Mouse (Mus musculus) heart, embryonic 13.5 days (tissue): Measurements from ENCODE around the gene Kctd20. TPM values are rescaled to one million over a fixed set of nuclear protein-coding genes. Genes with fewer than 3 reads are reported as not detected.

Experiments used
- ATAC-seq: fragments of 200-750 bp; cut with Nextera tagmentation; 2 replicates; pipeline ENCODE4 v1.8.0; 2017; ENCODE audit warnings: moderate TSS enrichment; ENCODE audit not compliant: insufficient number of reproducible peaks, low FRiP score, low TSS enrichment; ENCODE audit errors: extremely low read depth
- H3K27ac ChIP-seq: fragments of 300-500 bp; sonication (generic); replicated peaks from 2 replicates; pipeline ENCODE4 v1.5.1; 2015; ENCODE audit warnings: moderate library complexity, mild to moderate bottlenecking, inconsistent platforms
- H3K27me3 ChIP-seq: fragments of 300-500 bp; sonication (generic); replicated peaks from 2 replicates; pipeline ENCODE4 v1.6.1; 2015; ENCODE audit warnings: mild to moderate bottlenecking, inconsistent platforms
- H3K36me3 ChIP-seq: fragments of 300-500 bp; sonication (generic); 2 replicates; pipeline ENCODE4 v1.6.1; 2015; ENCODE audit warnings: mild to moderate bottlenecking, inconsistent platforms
- H3K4me1 ChIP-seq: fragments of 300-500 bp; sonication (generic); 2 replicates; pipeline ENCODE4 v1.6.1; 2015; ENCODE audit warnings: inconsistent platforms
- H3K4me2 ChIP-seq: fragments of 300-500 bp; sonication (generic); 2 replicates; pipeline ENCODE4 v1.6.1; 2015; ENCODE audit warnings: inconsistent platforms, mild to moderate bottlenecking, moderate library complexity
- H3K4me3 ChIP-seq: fragments of 300-500 bp; sonication (generic); 2 replicates; pipeline ENCODE4 v1.5.1; 2015; ENCODE audit warnings: moderate library complexity, mild to moderate bottlenecking, inconsistent platforms
- H3K9ac ChIP-seq: fragments of 300-500 bp; sonication (generic); 2 replicates; pipeline ENCODE4 v1.6.1; 2015; ENCODE audit warnings: inconsistent platforms, mild to moderate bottlenecking, moderate library complexity
- H3K9me3 ChIP-seq: fragments of 300-500 bp; sonication (generic); 2 replicates; pipeline ENCODE4 v1.6.1; 2016; ENCODE audit warnings: inconsistent platforms
- WGBS: fragments of 180-500 bp; shearing (Covaris S2); methylation state at CpG from one replicate; pipeline ENCODE4 v1.1.7; 2015; ENCODE audit warnings: mixed read lengths; 5-methylcytosine and 5-hydroxymethylcytosine counted together
- polyA plus RNA-seq: library from polyadenylated mRNA; unstranded; fragments of >200 nt; fragmentation: Nextera tagmentation; extraction: Ambion mirVana; gene quantifications from 2 replicates; pipeline ENCODE4 v1.2.1, GENCODE M21; 2015

Kctd20 gene
- polyA plus RNA-seq, 1 experiment from 2014 or later = 59.9 TPM

GRCm38 (mm10) chr17:28953251-28953650, 1.5 kb downstream of the Kctd20 start:
- Histone ChIP-seq H3K4me1 (peaks cover 23% of the 10 kb centered on the region), H3K9me3 (no peaks in the 10 kb centered on the region), H3K36me3 (peaks cover 16% of the 10 kb centered on the region), H3K27ac (peak overlapping the region; percentile 97), H3K4me2 (peak overlapping the region; percentile 92), H3K9ac (peak overlapping the region; percentile 95), H3K4me3 (peak overlapping the region; percentile 85), H3K27me3 (no peaks in the 10 kb centered on the region)
- 11% methylated on average over 9 of the region's 9 CpGs for WGBS
- ATAC-seq = no peak

GRCm38 (mm10) chr17:28954416-28954815, 2.7 kb downstream of the Kctd20 start:
- H3K27ac ChIP-seq = no peak overlapping the region
- peaks cover 26% of the 10 kb centered on the region for H3K36me3 ChIP-seq
- peaks cover 23% of the 10 kb centered on the region for H3K4me1 ChIP-seq
- H3K27me3 ChIP-seq = no peaks in the 10 kb centered on the region
- peak overlapping the region; percentile 92 for H3K4me2 ChIP-seq
- 91% methylated on average over 9 of the region's 9 CpGs for WGBS
- peak overlapping the region; percentile 95; the same call in 1 of the 2 replicates for H3K9ac ChIP-seq
- no peak for ATAC-seq
- H3K9me3 ChIP-seq = no peaks in the 10 kb centered on the region
- H3K4me3 ChIP-seq = peak overlapping the region; percentile 85

GRCm38 (mm10) chr17:28960597-28960996, 8.8 kb downstream of the Kctd20 start:
- Histone ChIP-seq H3K4me2 (no peak overlapping the region), H3K27me3 (no peaks in the 10 kb centered on the region), H3K4me1 (peaks cover 14% of the 10 kb centered on the region), H3K9ac (no peak overlapping the region), H3K9me3 (no peaks in the 10 kb centered on the region), H3K36me3 (peaks cover 76% of the 10 kb centered on the region), H3K27ac (no peak overlapping the region), H3K4me3 (no peak overlapping the region)
- WGBS = 47% methylated on average over 10 of the region's 10 CpGs
- ATAC-seq = no peak

DNA sequence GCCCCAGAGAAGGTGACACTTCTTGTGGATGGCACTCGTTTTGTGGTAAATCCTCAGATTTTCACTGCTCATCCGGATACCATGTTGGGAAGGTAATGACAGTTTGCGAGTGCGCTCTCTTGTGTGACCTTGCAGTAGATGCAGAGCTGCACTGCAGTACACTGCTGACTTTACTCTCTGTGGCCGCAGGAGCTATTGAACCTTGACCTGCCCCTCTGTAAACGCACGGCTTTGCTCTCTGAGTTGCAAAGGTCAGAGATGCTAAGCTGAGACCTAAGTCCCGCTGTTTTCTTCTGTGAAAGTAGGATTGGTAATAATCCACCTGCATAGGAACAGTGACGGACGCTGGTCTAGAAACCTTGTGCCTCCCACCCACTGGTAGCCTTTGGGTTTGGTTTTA, 9.8 kb downstream of the Kctd20 start:
- ATAC-seq = no peak
- no peaks in the 10 kb centered on the region for H3K27me3 ChIP-seq

DNA sequence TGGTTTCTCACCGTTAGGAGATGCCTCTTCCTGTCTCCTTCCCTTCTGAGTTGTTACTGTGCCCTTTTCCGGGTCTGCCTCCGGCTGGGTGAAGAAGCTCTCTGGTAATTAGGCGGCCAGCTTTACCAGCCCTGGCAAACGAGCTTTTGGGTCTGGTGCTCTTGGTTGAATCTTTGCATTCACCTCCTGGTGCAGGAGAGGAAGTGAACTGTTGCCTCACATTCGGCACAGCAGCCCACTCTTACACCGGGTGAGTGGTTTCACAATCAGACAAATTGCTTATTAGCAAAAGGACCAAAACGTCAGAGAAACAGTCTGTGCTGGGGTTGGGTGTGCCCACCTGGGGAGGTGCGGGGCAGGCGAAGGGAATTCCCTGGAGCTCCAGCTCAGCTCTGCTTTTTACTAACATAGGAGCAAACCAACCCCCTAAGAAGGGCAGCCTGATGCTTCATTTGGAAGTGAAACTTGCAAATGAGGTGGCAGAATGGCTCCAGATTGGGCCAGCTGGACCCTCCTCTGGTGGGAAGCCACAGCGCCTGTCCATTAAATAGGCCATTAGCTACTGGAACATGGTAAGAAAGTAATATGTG, 15.4 kb downstream of the Kctd20 start:
- no peak overlapping the region for H3K4me2 ChIP-seq
- no peak for ATAC-seq

More for the DNA sequence above, 9.8 kb downstream of the Kctd20 start:
- H3K4me3 ChIP-seq = no peak overlapping the region
- no peak overlapping the region for H3K27ac ChIP-seq
- H3K9me3 ChIP-seq = no peaks in the 10 kb centered on the region
- no peak overlapping the region for H3K9ac ChIP-seq
- H3K4me2 ChIP-seq = no peak overlapping the region
- peaks cover 83% of the 10 kb centered on the region for H3K36me3 ChIP-seq
- peaks cover 14% of the 10 kb centered on the region for H3K4me1 ChIP-seq
- 87% methylated on average over 10 of the region's 10 CpGs for WGBS

GRCm38 (mm10) chr17:28970122-28970521, 18.4 kb downstream of the Kctd20 start:
- H3K9ac ChIP-seq = no peak overlapping the region
- H3K36me3 ChIP-seq = peaks cover 100% of the 10 kb centered on the region
- no peaks in the 10 kb centered on the region for H3K4me1 ChIP-seq
- ATAC-seq = no peak
- H3K4me2 ChIP-seq = no peak overlapping the region
- H3K27me3 ChIP-seq = no peaks in the 10 kb centered on the region
- no peaks in the 10 kb centered on the region for H3K9me3 ChIP-seq
- no peak overlapping the region for H3K4me3 ChIP-seq
- no peak overlapping the region for H3K27ac ChIP-seq

More for the DNA sequence above, 15.4 kb downstream of the Kctd20 start:
- 72% methylated on average over 11 of the region's 11 CpGs for WGBS
- peaks cover 100% of the 10 kb centered on the region for H3K36me3 ChIP-seq
- H3K9me3 ChIP-seq = no peaks in the 10 kb centered on the region
- H3K27ac ChIP-seq = no peak overlapping the region
- H3K4me3 ChIP-seq = no peak overlapping the region
- no peak overlapping the region for H3K9ac ChIP-seq
- H3K27me3 ChIP-seq = no peaks in the 10 kb centered on the region
- no peaks in the 10 kb centered on the region for H3K4me1 ChIP-seq

DNA sequence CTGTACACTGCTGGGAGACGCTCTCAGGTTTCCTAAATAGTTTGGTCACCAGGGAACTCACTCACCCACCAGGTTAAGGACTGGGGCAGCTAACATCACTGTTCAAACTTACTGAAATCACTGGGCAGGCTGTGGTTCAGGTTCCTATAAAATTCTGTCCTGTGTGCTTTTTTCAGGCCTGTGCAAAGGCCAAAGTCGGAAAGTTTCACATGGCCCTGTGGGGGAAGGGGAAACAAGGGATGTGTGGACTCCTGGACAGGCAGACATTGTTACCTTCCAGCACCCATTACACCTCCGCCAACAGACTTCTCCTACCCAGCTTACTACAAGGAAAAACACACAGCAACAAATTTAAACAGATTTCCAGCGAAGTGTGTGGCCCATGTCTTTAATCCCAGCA, 27.3 kb downstream of the Kctd20 start:
- no peak overlapping the region for H3K9ac ChIP-seq
- no peak for ATAC-seq
- H3K27ac ChIP-seq = no peak overlapping the region
- peaks cover 11% of the 10 kb centered on the region for H3K4me1 ChIP-seq
- no peak overlapping the region for H3K4me3 ChIP-seq
- 90% methylated on average over 4 of the region's 4 CpGs for WGBS
- H3K4me2 ChIP-seq = no peak overlapping the region
- H3K27me3 ChIP-seq = no peaks in the 10 kb centered on the region
- peaks cover 91% of the 10 kb centered on the region for H3K36me3 ChIP-seq
- no peaks in the 10 kb centered on the region for H3K9me3 ChIP-seq

DNA sequence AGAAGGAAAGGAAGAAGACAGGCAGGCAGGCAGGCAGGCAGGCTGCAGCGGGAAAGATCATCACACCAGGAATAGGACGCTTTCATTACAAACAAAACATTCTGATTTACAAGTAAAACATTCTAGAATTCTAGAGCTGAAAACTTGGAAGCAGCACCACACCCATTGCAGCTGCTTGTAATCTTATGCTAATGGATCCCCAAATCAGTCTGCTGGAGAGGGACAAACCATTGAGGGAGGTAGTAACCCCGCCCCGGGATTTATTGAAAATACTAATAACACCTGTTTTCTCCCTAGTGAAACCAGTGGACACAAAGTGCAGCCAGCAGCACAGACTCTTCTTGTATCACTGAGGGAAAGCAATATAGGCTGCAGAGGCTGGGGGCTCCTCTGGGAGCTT, 29.3 kb downstream of the Kctd20 start:
- WGBS = 82% methylated on average over 4 of the region's 4 CpGs
- peaks cover 90% of the 10 kb centered on the region for H3K36me3 ChIP-seq
- no peaks in the 10 kb centered on the region for H3K9me3 ChIP-seq
- no peak overlapping the region for H3K9ac ChIP-seq
- H3K4me3 ChIP-seq = no peak overlapping the region
- H3K27me3 ChIP-seq = no peaks in the 10 kb centered on the region
- ATAC-seq = no peak
- H3K4me1 ChIP-seq = peaks cover 11% of the 10 kb centered on the region
- H3K27ac ChIP-seq = no peak overlapping the region
- H3K4me2 ChIP-seq = no peak overlapping the region

DNA sequence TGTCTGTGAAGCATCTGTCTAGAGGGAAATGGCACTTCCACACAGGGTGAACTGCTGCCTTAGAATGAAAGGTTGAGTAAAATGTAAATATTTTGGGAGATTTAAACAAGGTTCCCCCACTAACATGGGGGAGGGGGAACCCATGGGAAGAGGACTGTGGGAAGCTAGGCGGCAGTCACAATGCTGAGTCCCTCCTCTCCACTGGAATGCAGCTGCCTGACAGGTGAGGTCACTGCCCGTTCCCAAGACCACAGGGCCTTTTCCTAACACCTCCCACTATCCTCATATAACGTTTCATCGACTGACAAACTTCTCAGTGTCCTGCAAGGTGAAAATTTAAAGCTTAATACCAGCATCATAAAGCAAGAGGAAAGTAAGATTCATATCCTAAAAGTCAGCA, 30.8 kb downstream of the Kctd20 start:
- Histone ChIP-seq H3K27ac (no peak overlapping the region; the same call in 1 of the 2 replicates), H3K9ac (0 out of 2 replicates have a peak overlapping the region, but pooled peaks have one; percentile 3), H3K9me3 (no peaks in the 10 kb centered on the region), H3K4me3 (no peak overlapping the region), H3K27me3 (no peaks in the 10 kb centered on the region), H3K4me2 (no peak overlapping the region), H3K4me1 (peaks cover 11% of the 10 kb centered on the region), H3K36me3 (peaks cover 90% of the 10 kb centered on the region)
- ATAC-seq = no peak
- WGBS = 24% methylated on average over 4 of the region's 4 CpGs

- Histone ChIP-seq H3K9ac (no peak overlapping the region), H3K9me3 (no peaks in the 10 kb centered on the region), H3K4me1 (peaks cover 11% of the 10 kb centered on the region), H3K4me2 (no peak overlapping the region), H3K27ac (no peak overlapping the region), H3K4me3 (no peak overlapping the region), H3K36me3 (peaks cover 92% of the 10 kb centered on the region), H3K27me3 (no peaks in the 10 kb centered on the region)
- no peak for ATAC-seq
- 88% methylated on average over 1 of the region's 1 CpGs for WGBS
These were observed 33.1 kb downstream of the Kctd20 start for GRCm38 (mm10) chr17:28984724-28985420.

DNA sequence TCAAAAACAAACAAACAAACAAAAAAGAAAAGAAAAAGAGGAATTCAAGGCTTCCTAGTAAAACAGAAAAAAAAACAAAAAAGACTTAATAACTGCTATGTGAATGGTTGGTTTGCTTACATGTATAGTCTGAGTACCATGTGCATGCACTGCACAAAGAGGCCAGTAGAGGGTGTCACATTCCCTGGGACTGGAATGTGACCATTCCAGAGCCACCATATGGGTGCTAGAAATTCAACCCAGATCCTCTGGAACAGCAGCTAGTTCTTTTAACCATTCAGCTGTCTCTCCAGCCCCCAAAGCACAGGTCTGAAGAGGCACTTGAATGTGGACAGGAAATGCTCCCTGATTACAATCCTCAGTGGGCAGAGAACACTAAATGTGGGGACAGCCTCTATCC, 35.1 kb downstream of the Kctd20 start:
- H3K9ac ChIP-seq = no peak overlapping the region
- H3K9me3 ChIP-seq = no peaks in the 10 kb centered on the region
- peaks cover 29% of the 10 kb centered on the region for H3K4me1 ChIP-seq
- peaks cover 97% of the 10 kb centered on the region for H3K36me3 ChIP-seq
- no peaks in the 10 kb centered on the region for H3K27me3 ChIP-seq
- H3K4me2 ChIP-seq = no peak overlapping the region
- no peak overlapping the region for H3K27ac ChIP-seq
- ATAC-seq = no peak
- no peak overlapping the region for H3K4me3 ChIP-seq

GRCm38 (mm10) chr17:28987713-28988112, 36.0 kb downstream of the Kctd20 start:
- H3K9ac ChIP-seq = no peak overlapping the region
- ATAC-seq = no peak
- H3K27me3 ChIP-seq = no peaks in the 10 kb centered on the region
- H3K4me3 ChIP-seq = no peak overlapping the region
- 54% methylated on average over 4 of the region's 4 CpGs for WGBS
- no peak overlapping the region for H3K4me2 ChIP-seq
- H3K9me3 ChIP-seq = no peaks in the 10 kb centered on the region
- peaks cover 29% of the 10 kb centered on the region for H3K4me1 ChIP-seq
- peaks cover 91% of the 10 kb centered on the region for H3K36me3 ChIP-seq
- no peak overlapping the region for H3K27ac ChIP-seq
